Mouse (Mus musculus): ENCODE data around the gene Xylt1.

The Xylt1 gene

DNA sequence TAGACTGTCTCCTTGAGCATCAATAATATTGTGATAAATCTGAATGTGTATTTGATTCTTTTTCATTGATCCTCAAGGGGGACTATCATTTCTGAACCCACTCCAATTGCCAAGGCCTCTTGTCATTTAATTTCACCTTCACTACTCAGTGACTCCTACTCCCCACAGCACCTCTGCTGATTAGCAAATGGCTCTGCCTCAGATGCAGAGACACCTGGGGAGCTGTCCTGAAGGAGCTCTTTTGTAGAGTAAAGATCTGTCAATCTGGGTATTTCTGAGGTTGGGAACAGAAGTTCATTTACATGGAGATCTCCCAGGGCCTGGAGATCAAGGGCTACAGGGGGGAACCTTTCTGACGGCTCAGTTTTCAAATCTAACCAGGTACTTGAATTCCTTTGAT lies 98.2 kb downstream of the Xylt1 start:
- no peak for TF ChIP-seq GATA4 (IDR thresholded peaks at IDR 0.05; ENCODE audit: insufficient replicate concordance, low read length)

DNA sequence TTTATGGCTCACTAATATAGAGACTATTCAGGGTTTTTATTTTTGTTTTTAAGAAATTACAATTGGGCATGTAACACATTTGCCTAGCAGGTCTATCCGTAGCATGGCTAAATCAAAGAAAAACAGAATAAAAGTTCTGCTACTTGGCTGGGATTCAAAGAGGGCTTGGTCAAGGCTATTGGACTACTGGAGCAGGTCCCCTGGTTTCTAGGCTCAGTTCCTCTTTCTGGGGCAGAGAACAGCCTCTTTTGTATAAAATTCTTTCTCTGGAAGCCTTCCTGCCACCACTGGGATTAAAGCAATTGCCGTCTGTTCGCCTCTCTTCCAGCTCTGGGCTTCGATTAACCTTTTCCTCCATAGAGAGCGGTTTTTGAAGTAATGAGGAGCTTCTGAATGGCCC lies 100.1 kb downstream of the Xylt1 start:
- TF ChIP-seq GATA4 (IDR thresholded peaks at IDR 0.05; ENCODE audit: insufficient replicate concordance, low read length): no peak

DNA sequence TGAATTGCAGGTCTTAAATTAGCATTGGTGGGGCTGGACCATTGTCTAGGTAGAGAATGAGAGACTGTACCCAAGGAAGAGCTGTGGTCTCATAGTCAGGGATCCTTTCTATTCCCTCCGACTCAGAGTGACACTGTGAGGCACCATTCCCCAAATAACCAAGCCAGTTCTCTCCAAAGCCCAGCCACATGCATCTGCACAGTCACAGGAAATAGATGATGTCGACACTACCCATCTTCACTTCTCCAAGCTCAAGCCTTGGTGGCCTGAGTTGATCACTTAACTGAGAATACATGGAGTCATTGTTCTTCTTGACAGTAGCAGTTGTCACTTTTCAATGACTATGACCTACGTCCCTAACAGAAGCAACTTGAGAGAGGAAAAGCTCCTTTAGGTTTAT lies 100.6 kb downstream of the Xylt1 start:
- no peak for TF ChIP-seq GATA4 (IDR thresholded peaks at IDR 0.05; ENCODE audit: insufficient replicate concordance, low read length)

DNA sequence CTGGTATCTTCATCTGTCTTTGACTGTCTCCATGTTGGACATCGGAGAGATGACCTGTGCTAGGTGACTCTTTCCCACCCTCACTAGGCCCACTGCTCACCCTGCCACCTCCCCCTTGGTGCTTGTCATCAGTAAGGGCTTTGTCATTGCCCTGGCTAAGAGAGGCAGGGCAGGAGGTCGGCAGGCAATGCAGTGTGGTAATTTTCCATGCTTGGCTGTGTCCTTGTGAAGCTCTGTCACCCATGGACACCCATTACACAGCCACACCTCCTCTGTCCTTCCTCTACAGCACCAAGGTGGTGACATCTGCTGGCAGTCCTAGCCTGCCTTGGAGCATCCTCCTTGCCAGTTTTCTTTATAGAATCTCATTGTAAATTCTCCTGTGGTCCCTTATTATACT lies 101.9 kb downstream of the Xylt1 start:
- TF ChIP-seq GATA4 (IDR thresholded peaks at IDR 0.05; ENCODE audit: insufficient replicate concordance, low read length): no peak

DNA sequence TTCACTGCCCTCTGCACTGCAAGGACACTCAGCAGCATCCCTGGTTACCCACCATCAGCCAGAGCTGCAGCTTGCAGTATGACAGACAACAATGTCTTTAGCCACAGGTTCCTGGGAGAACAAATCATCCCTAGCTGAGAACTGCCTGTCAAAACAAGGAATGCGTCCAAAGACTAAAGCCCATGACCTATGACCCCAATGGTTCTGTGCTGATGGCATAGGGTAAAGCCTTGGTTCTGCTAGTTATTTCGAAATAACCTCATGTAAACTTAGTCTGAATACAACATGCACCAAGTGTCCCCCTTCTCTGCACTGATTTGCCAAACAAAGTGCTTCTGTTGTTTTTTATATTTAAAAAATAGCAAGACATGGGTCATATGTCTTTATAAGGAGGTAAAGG lies 103.8 kb downstream of the Xylt1 start:
- no peak for TF ChIP-seq GATA4 (IDR thresholded peaks at IDR 0.05; ENCODE audit: insufficient replicate concordance, low read length)

DNA sequence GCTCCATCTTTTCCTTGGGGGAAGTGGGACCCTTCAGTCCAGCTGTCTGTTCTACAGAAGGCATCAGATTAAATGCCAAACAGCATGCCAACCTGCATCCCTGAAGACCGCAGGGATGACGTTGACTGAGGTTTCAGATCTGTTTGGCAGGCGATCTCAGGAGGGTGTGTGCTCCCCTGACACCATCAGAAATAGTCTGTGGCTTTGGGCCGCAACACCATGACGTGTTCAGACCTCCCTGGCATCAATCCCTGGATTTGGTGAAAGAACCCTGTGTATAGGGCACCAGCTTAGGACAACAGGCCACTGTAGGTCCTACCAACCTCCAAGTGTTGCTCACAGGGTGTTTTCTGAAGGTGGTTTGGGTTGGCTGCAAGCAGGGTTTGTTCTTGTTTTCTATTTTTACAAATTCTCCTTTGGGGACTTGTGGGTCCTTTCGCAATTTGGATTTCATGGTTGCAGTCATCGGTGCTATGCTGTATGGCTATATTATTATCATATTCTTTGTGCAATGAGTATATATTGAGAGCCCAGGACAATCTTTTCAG lies 104.3 kb downstream of the Xylt1 start:
- no peak for TF ChIP-seq GATA4 (IDR thresholded peaks at IDR 0.05; ENCODE audit: insufficient replicate concordance, low read length)

DNA sequence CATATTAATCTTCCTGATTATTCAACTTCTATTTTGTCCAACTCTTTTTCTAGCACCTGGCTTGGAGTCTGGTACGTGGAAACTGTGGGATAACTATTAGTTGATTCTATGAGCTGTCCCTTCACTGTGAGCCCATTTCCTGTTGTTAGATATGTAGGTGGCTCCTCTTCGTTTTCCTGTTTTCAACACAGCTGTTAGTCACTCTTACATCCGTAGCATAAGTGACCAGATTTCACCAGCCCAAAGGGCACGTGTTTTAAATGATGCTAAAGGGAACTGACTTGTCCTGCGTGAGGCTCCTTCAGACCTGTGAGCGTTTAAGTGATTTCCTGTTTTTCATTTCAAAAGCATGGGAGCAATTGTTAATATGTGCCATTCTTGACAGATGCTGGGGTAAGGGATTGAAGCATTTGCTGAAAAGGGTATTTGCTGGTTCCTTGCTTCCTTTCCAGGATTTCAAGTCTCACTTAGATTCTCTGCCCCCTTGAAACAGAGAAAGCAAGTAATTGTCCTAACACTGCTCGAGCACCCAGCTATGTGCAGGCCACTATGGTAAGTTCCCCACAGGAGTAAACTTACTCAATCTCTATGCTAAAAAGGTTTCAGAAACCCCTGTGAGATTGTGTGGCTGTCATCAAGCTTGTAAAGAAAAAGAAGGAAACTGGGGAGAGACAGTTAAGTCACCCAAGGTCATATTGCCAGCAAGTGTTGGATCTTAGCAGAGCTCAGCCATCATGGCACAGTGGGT lies 105.8 kb downstream of the Xylt1 start:
- TF ChIP-seq GATA4 (IDR thresholded peaks at IDR 0.05; ENCODE audit: insufficient replicate concordance, low read length): no peak

DNA sequence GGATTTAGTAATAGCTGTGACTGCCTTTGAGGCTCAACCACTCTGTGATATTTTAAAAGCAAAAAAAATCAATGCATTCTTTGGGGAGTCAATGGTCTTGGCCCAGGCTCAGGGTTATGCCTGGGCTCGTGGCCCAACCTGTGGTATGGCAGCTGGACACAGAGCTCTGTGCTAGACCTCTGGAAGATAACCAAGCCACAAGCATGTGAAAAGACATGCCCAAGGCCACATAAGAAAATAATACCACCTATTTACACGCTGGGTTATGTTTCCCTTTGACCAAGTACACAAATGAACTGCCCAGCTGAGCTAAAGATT lies 106.4 kb downstream of the Xylt1 start:
- TF ChIP-seq GATA4 (IDR thresholded peaks at IDR 0.05; ENCODE audit: insufficient replicate concordance, low read length): no peak

DNA sequence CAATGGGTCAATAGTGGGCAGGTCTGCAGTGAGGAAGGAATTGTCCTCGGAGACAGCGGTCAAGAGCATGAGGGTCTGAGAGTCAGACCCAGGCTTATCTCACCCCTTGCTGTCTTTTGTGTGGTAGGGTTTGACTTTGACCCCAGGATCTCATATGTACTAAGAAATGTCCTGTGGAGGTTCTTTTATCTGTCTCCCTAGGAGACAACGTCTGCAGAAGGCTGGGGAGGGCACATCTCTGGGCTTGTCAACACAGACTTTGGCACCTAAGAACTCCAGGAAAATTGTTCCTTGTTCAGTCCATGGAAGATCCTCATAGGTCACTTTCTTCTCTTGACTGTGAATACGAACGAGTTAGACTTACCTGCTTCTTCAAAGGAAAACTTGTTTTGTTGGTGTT lies 109.2 kb downstream of the Xylt1 start:
- TF ChIP-seq GATA4 (IDR thresholded peaks at IDR 0.05; ENCODE audit: insufficient replicate concordance, low read length): no peak

DNA sequence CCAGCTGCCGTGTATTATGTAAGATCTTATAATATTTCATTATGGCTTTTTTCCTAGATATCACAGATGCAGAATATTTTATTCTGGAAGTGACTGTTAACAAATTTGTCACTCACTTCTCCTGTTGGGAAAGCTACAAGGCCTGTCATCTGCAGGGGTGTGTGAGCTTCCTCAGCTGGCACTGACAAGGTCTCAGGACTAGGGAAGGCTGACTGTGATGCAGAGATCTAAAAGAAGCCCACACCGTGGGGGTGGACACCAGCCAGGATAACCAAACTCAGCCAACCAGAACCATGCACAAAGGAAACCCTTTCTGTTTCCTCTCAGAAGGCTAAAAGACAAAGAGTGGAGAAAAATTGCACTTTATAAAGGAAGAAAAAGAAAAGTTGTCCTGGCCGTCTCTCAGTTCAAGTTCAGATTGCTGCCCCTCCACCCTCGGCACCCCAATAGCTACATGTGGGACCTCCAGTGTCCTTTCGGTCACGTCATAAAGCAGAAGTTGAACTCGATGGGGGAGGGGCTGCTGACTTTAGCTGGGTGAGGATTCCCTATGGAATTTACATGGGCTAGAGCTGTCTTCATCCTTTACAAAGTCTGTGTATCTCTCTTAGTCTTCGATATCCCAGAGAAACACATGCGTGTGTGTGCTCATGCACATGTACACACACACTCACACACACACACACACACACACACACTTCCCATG lies 109.9 kb downstream of the Xylt1 start:
- TF ChIP-seq GATA4 (IDR thresholded peaks at IDR 0.05; ENCODE audit: insufficient replicate concordance, low read length): no peak

DNA sequence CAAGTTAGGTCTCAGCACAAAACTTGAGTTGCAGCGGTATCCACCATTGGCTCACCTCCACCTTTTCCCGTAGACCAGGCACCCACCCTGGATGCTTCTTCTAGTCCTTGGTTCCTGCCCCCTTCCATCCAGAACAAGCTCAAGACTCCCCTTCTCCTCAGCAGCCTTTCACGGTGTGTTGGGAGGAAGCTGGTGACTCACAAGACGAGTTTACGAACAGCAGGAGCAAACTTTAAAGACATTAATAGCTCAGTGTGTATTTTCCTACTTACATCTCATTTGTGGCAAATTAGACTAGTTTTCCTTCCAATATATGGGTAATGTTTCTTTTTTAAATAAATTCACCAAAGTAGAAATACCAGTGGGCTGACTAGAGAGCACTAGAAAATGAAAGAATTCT lies 110.7 kb downstream of the Xylt1 start:
- TF ChIP-seq GATA4 (IDR thresholded peaks at IDR 0.05; ENCODE audit: insufficient replicate concordance, low read length): no peak

DNA sequence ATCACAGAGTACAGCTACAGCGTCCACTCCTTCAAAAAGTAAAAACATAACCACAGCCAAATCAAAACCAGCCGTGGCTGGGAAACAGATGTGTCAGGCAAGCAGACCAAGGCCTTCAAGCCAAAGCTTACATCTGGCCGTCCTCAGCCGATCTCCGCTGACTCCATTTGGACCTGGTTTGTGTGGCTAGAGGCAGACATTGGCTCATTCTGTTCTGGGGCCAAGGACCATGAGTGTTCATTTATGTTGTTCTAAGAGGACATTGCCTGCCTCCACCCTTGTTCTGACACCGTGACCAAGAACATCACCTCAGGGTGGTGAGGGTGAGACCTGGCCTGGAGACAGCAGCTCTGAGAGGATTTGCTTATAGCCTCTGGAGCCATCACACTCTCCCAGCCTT lies 113.4 kb downstream of the Xylt1 start:
- no peak for TF ChIP-seq GATA4 (IDR thresholded peaks at IDR 0.05; ENCODE audit: insufficient replicate concordance, low read length)

DNA sequence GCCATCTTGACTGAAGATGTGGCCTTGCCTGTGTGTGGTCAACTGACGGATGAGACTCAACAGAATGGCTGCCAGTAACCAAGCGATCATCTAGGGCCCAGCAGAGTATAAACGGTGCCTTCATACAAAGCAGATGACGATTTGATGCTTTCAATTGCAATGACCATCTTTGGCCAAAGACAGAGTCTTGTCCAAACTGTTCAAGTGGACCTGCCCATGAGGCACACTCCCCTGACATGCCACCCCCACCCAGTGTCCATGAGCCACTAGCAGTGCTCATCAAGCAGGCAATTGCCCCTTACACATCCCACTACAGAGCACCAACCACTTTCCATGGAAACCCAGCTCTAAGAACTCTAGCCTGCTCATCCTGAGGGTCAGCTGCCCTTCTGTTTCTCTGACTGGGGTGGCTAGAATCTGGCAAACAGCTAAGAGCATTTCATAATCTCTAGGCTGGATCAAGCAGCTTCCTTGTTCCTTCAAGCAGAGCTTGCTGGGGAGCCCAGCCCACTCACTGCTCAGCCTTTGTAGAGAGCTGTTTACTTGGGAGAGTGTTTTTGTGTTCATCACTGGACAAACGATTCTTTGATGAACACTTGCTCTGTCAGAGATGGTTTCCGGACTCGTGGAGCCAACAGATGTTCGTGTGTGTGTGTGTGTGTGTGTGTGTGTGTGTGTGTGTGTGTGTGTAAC lies 114.0 kb downstream of the Xylt1 start:
- TF ChIP-seq GATA4 (IDR thresholded peaks at IDR 0.05; ENCODE audit: insufficient replicate concordance, low read length): no peak

DNA sequence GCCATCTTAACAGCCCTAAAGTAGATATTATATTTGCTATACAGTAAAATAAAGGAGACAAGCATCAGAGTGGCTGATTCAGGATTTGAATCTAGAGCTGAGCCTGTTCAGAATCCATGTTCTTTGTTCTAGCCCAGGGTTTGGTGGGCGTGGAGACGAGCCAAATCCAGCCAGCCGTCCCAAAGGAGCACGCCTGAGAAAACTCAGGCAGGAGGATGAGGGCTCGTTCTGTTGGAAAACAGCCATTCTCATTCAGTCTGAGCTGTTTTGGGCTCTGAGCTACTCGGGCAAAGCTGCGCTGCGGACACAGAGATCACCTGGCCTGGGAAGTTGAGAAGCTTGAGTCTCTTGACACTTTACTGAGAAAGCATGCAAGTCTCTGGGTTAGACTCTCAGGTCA lies 115.0 kb downstream of the Xylt1 start:
- no peak for TF ChIP-seq GATA4 (IDR thresholded peaks at IDR 0.05; ENCODE audit: insufficient replicate concordance, low read length)

DNA sequence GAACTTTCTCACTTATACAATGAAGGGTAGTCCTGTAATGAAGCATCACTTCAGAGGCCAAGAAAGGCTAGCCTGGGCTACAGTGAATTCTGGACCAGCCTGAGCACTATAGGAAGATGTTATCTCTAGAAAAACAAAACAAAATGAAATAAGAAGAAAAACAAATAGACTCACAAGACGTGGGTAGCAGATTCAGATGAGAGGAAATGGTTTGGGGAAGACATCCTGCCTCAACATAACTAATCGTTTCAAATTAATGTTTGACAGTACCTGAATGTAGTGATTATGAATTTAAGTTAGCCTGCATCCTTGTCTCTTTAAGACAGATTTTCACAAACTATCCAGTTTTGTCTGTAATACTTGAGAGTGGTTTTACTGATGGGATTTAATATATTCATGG lies 117.4 kb downstream of the Xylt1 start:
- no peak for TF ChIP-seq GATA4 (IDR thresholded peaks at IDR 0.05; ENCODE audit: insufficient replicate concordance, low read length)
